Mouse (Mus musculus) left cerebral cortex, postnatal 4 days (tissue): ENCODE measurements at regions not wholly inside any gene's neighbourhood (a gene's known extent, or its start where the extent isn't known, plus 50 kb on each side); places are given as distances from the start of the nearest gene placed in this dataset.
A peak's percentile ranks its signal among the peaks of the same experiment; 100 is the strongest.

Source experiments
- DNase-seq: peaks from one replicate; pipeline ENCODE4 v3.0.0-alpha.2; 2022
- intact Hi-C: fragments of 180-260 bp; cut with DNase I; formaldehyde crosslinking; loops from one replicate; pipeline ENCODE4 v1.15.1; 2025

GRCm38 (mm10) chr13:32544986-32545740, 206.6 kb upstream of the Gmds start:
- intact Hi-C loops: no loop called here
- DNase-seq: no peak

- DNase-seq: peak; percentile 25
Observed at GRCm38 (mm10) chr13:32541611-32542010, 203.1 kb upstream of the Gmds start.

GRCm38 (mm10) chr13:32536241-32536640, 197.7 kb upstream of the Gmds start:
- intact Hi-C loops: no loop called here

More at GRCm38 (mm10) chr13:32541611-32542010, 203.1 kb upstream of the Gmds start:
- intact Hi-C loops: no loop called here

GRCm38 (mm10) chr13:32535602-32536001, 197.1 kb upstream of the Gmds start:
- DNase-seq: no peak
- intact Hi-C loops: no loop called here

More at GRCm38 (mm10) chr13:32536241-32536640, 197.7 kb upstream of the Gmds start:
- DNase-seq: no peak

- intact Hi-C loops: no loop called here
- DNase-seq: no peak
Observed at GRCm38 (mm10) chr13:32530926-32531512, 192.5 kb upstream of the Gmds start.

GRCm38 (mm10) chr13:32518611-32519344, 180.2 kb upstream of the Gmds start:
- intact Hi-C loops: no loop called here
- DNase-seq: peak; percentile 36

- DNase-seq: no peak
- intact Hi-C loops: no loop called here
Observed at GRCm38 (mm10) chr13:32517514-32517913, 179.0 kb upstream of the Gmds start.

- intact Hi-C loops: no loop called here
Observed at GRCm38 (mm10) chr13:32509231-32510023, 170.9 kb upstream of the Gmds start.

GRCm38 (mm10) chr13:32508447-32508846, 169.9 kb upstream of the Gmds start:
- intact Hi-C loops: no loop called here
- no peak for DNase-seq

More at GRCm38 (mm10) chr13:32509231-32510023, 170.9 kb upstream of the Gmds start:
- no peak for DNase-seq

GRCm38 (mm10) chr13:32507825-32508224, 169.3 kb upstream of the Gmds start:
- no peak for DNase-seq
- intact Hi-C loops: no loop called here

- no peak for DNase-seq
- intact Hi-C loops: loop anchor here (10.0 kb wide), 1 partner anchor 163 kb away; the partner anchor contains the start of gene Gmds
Observed at GRCm38 (mm10) chr13:32498205-32498790, 159.8 kb upstream of the Gmds start.

- no peak for DNase-seq
- intact Hi-C loops: loop anchor here (10.0 kb wide), 1 partner anchor 161 kb away; the partner anchor contains the start of gene Gmds
Observed at GRCm38 (mm10) chr13:32496263-32496662, 157.7 kb upstream of the Gmds start.

GRCm38 (mm10) chr13:32495063-32495462, 156.5 kb upstream of the Gmds start:
- peak; percentile 9 for DNase-seq
- intact Hi-C loops: loop anchor here (10.0 kb wide), 1 partner anchor 160 kb away; the partner anchor contains the start of gene Gmds

- DNase-seq: no peak
- intact Hi-C loops: loop anchor here (5.0 to 10.0 kb wide), 2 partner anchors 159 to 697 kb away; partner anchors contain the start of gene Gmds
Observed at GRCm38 (mm10) chr13:32493806-32494205, 155.3 kb upstream of the Gmds start.

GRCm38 (mm10) chr13:32493309-32493708, 154.8 kb upstream of the Gmds start:
- peak; percentile 38 for DNase-seq
- intact Hi-C loops: loop anchor here (5.0 to 10.0 kb wide), 2 partner anchors 159 to 696 kb away; partner anchors contain the start of gene Gmds

- intact Hi-C loops: loop anchor here (5.0 to 10.0 kb wide), 2 partner anchors 158 to 695 kb away; partner anchors contain the start of gene Gmds
- DNase-seq: no peak
Observed at GRCm38 (mm10) chr13:32492566-32492965, 154.0 kb upstream of the Gmds start.

- DNase-seq: no peak
- intact Hi-C loops: no loop called here
Observed at GRCm38 (mm10) chr13:32481444-32482058, 143.0 kb upstream of the Gmds start.

- DNase-seq: no peak
- intact Hi-C loops: no loop called here
Observed at GRCm38 (mm10) chr13:32480029-32480428, 141.5 kb upstream of the Gmds start.

GRCm38 (mm10) chr13:32479118-32479818, 140.7 kb upstream of the Gmds start:
- intact Hi-C loops: no loop called here
- no peak for DNase-seq
